Mouse (Mus musculus) heart, adult 18-20 months (tissue): ENCODE data around the gene Gpr162. TPM values are rescaled to one million over a fixed set of nuclear protein-coding genes. Genes with fewer than 3 reads are reported as not detected.
A peak's percentile ranks its signal among the peaks of the same experiment; 100 is the strongest.

Experiments used
- DNase-seq, 2 experiments: peaks; one replicate each; pipeline ENCODE4 v3.0.0; 2021 to 2022; ENCODE audit warnings: mixed read lengths in 1 of 2
- total RNA-seq, 2 experiments: library from RNA; stranded (reverse); gene quantifications; 2 replicates each; pipeline ENCODE4 v1.2.3; 2021

Gene Gpr162
- total RNA-seq, 2 experiments from 2014 or later: 0.36 to 0.84 TPM

DNA sequence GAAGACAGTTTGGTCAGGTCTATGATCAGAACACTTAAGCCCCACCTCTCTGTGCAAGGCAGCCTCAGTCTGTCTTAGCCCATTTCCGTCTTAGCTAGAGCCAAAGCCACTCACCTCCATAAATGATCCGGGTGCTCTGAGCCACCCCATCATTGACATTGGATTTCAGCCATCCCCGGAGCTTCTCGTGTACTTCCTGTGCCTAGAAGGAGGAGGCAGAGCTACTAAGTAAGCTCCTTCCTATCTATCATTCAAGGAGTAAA is 52.4 kb downstream of the Gpr162 start:
- peak in 1 of 2 experiments; percentile 7 for DNase-seq

GRCm38 (mm10) chr6:124810566-124811402 is 53.0 kb downstream of the Gpr162 start:
- peak in 1 of 2 experiments; percentile 10 for DNase-seq

DNA sequence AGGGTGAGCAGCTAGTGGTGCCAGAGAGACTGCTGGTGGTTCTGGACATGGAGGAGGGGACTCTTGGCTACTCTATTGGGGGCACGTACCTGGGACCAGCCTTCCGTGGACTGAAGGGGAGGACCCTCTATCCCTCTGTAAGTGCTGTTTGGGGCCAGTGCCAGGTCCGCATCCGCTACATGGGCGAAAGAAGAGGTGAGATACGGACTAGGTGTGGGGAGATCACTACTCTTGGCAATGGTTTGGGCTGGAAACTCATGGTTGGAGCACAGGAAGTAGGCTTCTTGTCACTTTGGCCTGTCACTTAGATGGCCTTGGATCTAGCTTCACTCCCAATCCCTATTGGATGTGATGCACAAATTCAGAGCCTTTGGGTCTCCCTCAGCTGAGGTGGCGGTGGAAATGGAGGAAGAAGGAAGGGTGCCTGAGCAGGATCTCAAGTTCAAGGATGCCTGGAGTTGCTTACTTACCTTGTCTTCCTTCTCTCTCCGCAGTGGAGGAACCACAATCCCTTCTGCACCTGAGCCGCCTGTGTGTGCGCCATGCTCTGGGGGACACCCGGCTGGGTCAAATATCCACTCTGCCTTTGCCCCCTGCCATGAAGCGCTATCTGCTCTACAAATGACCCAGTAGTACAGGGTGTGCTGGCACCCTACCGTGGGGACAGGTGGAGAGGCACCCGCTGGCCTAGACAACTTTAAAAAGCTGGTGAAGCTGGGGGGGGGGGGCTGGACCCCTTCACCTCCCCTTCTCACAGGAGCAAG is 53.8 kb downstream of the Gpr162 start:
- no peak for DNase-seq

DNA sequence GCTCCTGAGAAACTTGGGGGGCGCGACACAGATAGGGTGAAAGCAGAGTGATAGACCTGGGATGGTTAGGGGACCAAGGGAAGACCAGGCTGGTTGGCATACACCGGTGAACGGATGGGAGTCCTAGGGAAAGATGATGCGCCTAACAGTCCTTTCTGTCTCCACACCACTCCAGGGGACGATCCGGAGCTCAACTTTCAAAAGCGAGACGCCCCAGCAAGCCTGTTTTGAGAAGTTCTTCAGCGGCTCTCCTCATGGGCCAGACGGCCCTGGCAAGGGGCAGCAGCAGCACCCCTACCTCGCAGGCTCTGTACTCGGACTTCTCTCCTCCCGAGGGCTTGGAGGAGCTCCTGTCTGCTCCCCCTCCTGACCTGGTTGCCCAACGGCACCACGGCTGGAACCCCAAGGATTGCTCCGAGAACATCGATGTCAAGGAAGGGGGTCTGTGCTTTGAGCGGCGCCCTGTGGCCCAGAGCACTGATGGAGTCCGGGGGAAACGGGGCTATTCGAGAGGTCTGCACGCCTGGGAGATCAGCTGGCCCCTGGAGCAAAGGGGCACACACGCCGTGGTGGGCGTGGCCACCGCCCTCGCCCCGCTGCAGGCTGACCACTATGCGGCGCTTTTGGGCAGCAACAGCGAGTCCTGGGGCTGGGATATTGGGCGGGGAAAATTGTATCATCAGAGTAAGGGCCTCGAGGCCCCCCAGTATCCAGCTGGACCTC is 54.6 kb downstream of the Gpr162 start:
- peak; percentile 89 to 92 for DNase-seq

Other genes with a start within 250 kb of the Gpr162 start
- under 1 TPM; 0.57 to 0.90 TPM for gene C1s2, start 227.9 kb downstream of the Gpr162 start, total RNA-seq
- gene Lpcat3, start 201.0 kb downstream of the Gpr162 start, total RNA-seq: 10 to 100 TPM; 37.3 to 38.3 TPM
- 10 to 100 TPM; 78.1 to 80.8 TPM for gene Emg1, start 151.8 kb downstream of the Gpr162 start, total RNA-seq
- gene Phb2, start 151.6 kb downstream of the Gpr162 start, total RNA-seq: 100 to 1,000 TPM; 277 to 319 TPM
- 10 to 100 TPM in 1 of 2 experiments, 1 to 10 TPM in 1; 3.0 to 12.9 TPM for gene Ptpn6, start 125.3 kb downstream of the Gpr162 start, total RNA-seq
- 100 to 1,000 TPM; 277 to 290 TPM for gene Grcc10, start 122.6 kb downstream of the Gpr162 start, total RNA-seq
- not detected for gene Gm45234, start 108.0 kb downstream of the Gpr162 start, total RNA-seq
- 10 to 100 TPM; 41.1 to 46.9 TPM for gene Atn1, start 107.5 kb downstream of the Gpr162 start, total RNA-seq
- 1 to 10 TPM; 2.5 to 2.7 TPM for gene Eno2, start 94.3 kb downstream of the Gpr162 start, total RNA-seq
- under 1 TPM; 0.55 to 0.82 TPM for gene Lrrc23, start 84.3 kb downstream of the Gpr162 start, total RNA-seq
- gene Spsb2, start 55.3 kb downstream of the Gpr162 start, total RNA-seq: 1 to 10 TPM; 2.7 to 3.0 TPM
- 1,000 to 10,000 TPM in 1 of 2 experiments, 100 to 1,000 TPM in 1; 897 to 1,017 TPM for gene Tpi1, start 49.7 kb downstream of the Gpr162 start, total RNA-seq
- 10 to 100 TPM; 74.6 to 78.6 TPM for gene Usp5, start 34.5 kb downstream of the Gpr162 start, total RNA-seq
- gene Cdca3, start 34.4 kb downstream of the Gpr162 start, total RNA-seq: under 1 TPM; 0.54 to 0.55 TPM
- gene Gnb3, start 23.7 kb downstream of the Gpr162 start, total RNA-seq: 10 to 100 TPM; 14.1 to 14.6 TPM
- 1 to 10 TPM; 8.2 to 8.3 TPM for gene P3h3, start 6.2 kb downstream of the Gpr162 start, total RNA-seq
- 1 to 10 TPM in 1 of 2 experiments, under 1 TPM in 1; 0.50 to 3.7 TPM for gene Cd4, start 24.2 kb upstream of the Gpr162 start, total RNA-seq
- under 1 TPM; 0.23 to 0.35 TPM for gene Lag3, start 47.7 kb upstream of the Gpr162 start, total RNA-seq
- 100 to 1,000 TPM; 135 to 139 TPM for gene Ptms, start 56.1 kb upstream of the Gpr162 start, total RNA-seq
- 100 to 1,000 TPM; 185 to 191 TPM for gene Mlf2, start 67.4 kb upstream of the Gpr162 start, total RNA-seq
- gene Cops7a, start 101.6 kb upstream of the Gpr162 start, total RNA-seq: 100 to 1,000 TPM in 1 of 2 experiments, 10 to 100 TPM in 1; 94.3 to 102 TPM
- under 1 TPM; 0.62 to 0.80 TPM for gene Pianp, start 132.7 kb upstream of the Gpr162 start, total RNA-seq
- gene Zfp384, start 145.2 kb upstream of the Gpr162 start, total RNA-seq: 10 to 100 TPM; 20.5 to 20.6 TPM
- gene Ing4, start 175.8 kb upstream of the Gpr162 start, total RNA-seq: 10 to 100 TPM; 22.4 to 26.6 TPM
- gene Acrbp, start 185.7 kb upstream of the Gpr162 start, total RNA-seq: 1 to 10 TPM in 1 of 2 experiments, under 1 TPM in 1; 0.99 to 2.7 TPM
- under 1 TPM; 0.25 to 0.62 TPM for gene Lpar5, start 203.9 kb upstream of the Gpr162 start, total RNA-seq
- 100 to 1,000 TPM; 105 to 111 TPM for gene Chd4, start 232.0 kb upstream of the Gpr162 start, total RNA-seq